Mouse (Mus musculus) c-Kit-positive CD71-positive TER-119-negative erythroid progenitor cells, embryonic 14.5 days (primary cell): ENCODE results near the gene Ltbp1.

Experiments used
- DNase-seq: peaks from one replicate; pipeline ENCODE4 v3.0.0-alpha.2; 2013; ENCODE audit warnings: low read depth

The Ltbp1 gene

GRCm38 (mm10) chr17:75118896-75119295 is 113.5 kb downstream of the Ltbp1 start:
- DNase-seq = no peak

GRCm38 (mm10) chr17:75119422-75119821 is 114.1 kb downstream of the Ltbp1 start:
- no peak for DNase-seq

GRCm38 (mm10) chr17:75120071-75120470 is 114.7 kb downstream of the Ltbp1 start:
- DNase-seq = no peak

GRCm38 (mm10) chr17:75122584-75123282 is 117.4 kb downstream of the Ltbp1 start:
- no peak for DNase-seq

GRCm38 (mm10) chr17:75128337-75128935 is 123.1 kb downstream of the Ltbp1 start:
- DNase-seq = no peak

- no peak for DNase-seq
These were observed 128.6 kb downstream of the Ltbp1 start for GRCm38 (mm10) chr17:75133983-75134382.

- no peak for DNase-seq
These were observed 134.4 kb downstream of the Ltbp1 start for GRCm38 (mm10) chr17:75139731-75140130.

GRCm38 (mm10) chr17:75142845-75143244 is 137.5 kb downstream of the Ltbp1 start:
- DNase-seq = peak; percentile 34

GRCm38 (mm10) chr17:75143927-75144326 is 138.6 kb downstream of the Ltbp1 start:
- DNase-seq = no peak

GRCm38 (mm10) chr17:75147218-75147617 is 141.8 kb downstream of the Ltbp1 start:
- no peak for DNase-seq

GRCm38 (mm10) chr17:75151800-75152199 is 146.4 kb downstream of the Ltbp1 start:
- DNase-seq = no peak

- no peak for DNase-seq
These were observed 147.7 kb downstream of the Ltbp1 start for GRCm38 (mm10) chr17:75153088-75153487.

GRCm38 (mm10) chr17:75158385-75158784 is 153.0 kb downstream of the Ltbp1 start:
- no peak for DNase-seq

GRCm38 (mm10) chr17:75159066-75159787 is 153.9 kb downstream of the Ltbp1 start:
- DNase-seq = peak; percentile 47

GRCm38 (mm10) chr17:75161062-75161461 is 155.7 kb downstream of the Ltbp1 start:
- no peak for DNase-seq

GRCm38 (mm10) chr17:75161931-75162330 is 156.6 kb downstream of the Ltbp1 start:
- no peak for DNase-seq

- DNase-seq = no peak
These were observed 159.2 kb downstream of the Ltbp1 start for GRCm38 (mm10) chr17:75164566-75164965.

- DNase-seq = no peak
These were observed 163.3 kb downstream of the Ltbp1 start for GRCm38 (mm10) chr17:75168572-75169200.

GRCm38 (mm10) chr17:75171659-75172058 is 166.3 kb downstream of the Ltbp1 start:
- DNase-seq = no peak

GRCm38 (mm10) chr17:75172685-75173205 is 167.4 kb downstream of the Ltbp1 start:
- no peak for DNase-seq

GRCm38 (mm10) chr17:75174501-75174900 is 169.1 kb downstream of the Ltbp1 start:
- no peak for DNase-seq
